Mouse (Mus musculus): ENCODE results near the gene Dnajc12. TPM values are rescaled to one million over a fixed set of nuclear protein-coding genes. Genes with fewer than 3 reads are reported as not detected.
"Not testable (repeated sequence)": the region's sequence is repeated elsewhere in the genome, so short reads cannot be mapped to it uniquely, and the experiment has no call there.

Gene Dnajc12
- 12.0 and 12.8 TPM in 2 replicates for polyA plus RNA-seq (2015; fragmentation: Nextera tagmentation; extraction: Ambion mirVana)

- Histone ChIP-seq H3K36me3 (no peaks in the 10 kb centered on the region), H3K9me3 (no peaks in the 10 kb centered on the region), H3K9ac (peak within 1 kb of the TSS; percentile 70), H3K4me2 (replicated peaks) (peak within 1 kb of the TSS; percentile 89), H3K4me1 (peaks cover 6% of the 10 kb centered on the region), H3K27ac (no peak within 1 kb of the TSS; the same call in 1 of the 2 replicates), H3K27me3 (0 out of 2 replicates have a peak, but pooled peaks cover 5% of the 10 kb centered on the region), H3K4me3 (peak within 1 kb of the TSS; percentile 59)
- peak; percentile 94 for ATAC-seq (ENCODE audit: low FRiP score, low read depth)
- under 1% methylated on average over 28 of the region's 28 CpGs for WGBS
Observed at GRCm38 (mm10) chr10:63382372-63383279, at the start of gene Dnajc12. Gene Dnajc12 (plus strand): TSS chr10:63382443.

- no peak overlapping the region for H3K27ac ChIP-seq
- peak overlapping the region; percentile 79 for H3K4me2 ChIP-seq (replicated peaks)
- no peaks in the 10 kb centered on the region for H3K9me3 ChIP-seq
- peaks cover 32% of the 10 kb centered on the region for H3K36me3 ChIP-seq
- no peaks in the 10 kb centered on the region for H3K27me3 ChIP-seq
- no peak for ATAC-seq (ENCODE audit: low FRiP score, low read depth)
- peak overlapping the region; percentile 77 for H3K4me3 ChIP-seq
- H3K4me1 ChIP-seq = peaks cover 24% of the 10 kb centered on the region
- H3K9ac ChIP-seq = peak overlapping the region; percentile 95
- WGBS = 42% methylated on average over 13 of the region's 13 CpGs
Observed at GRCm38 (mm10) chr10:63336901-63337300, 45.3 kb upstream of the Dnajc12 start.

DNA sequence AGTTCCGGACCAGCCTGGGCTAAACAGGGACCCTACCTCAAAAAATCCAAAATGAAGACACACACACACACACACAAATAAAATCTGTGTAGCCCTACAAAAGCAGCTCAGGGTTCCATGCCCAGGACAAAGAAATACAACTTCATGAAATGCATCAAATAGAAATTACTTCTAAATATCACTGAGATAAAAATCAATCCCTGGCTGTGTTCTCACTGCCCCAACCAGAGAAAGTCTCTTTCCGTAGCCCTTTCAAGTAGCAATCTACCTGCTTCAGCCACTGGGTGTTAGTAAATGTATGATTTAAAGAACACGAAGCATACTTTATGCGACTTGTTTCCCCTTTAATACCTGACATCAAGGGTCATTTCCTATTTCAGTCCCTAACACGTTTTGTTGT is 44.9 kb upstream of the Dnajc12 start:
- H3K27me3 ChIP-seq = no peaks in the 10 kb centered on the region
- peaks cover 30% of the 10 kb centered on the region for H3K36me3 ChIP-seq
- H3K4me1 ChIP-seq = peaks cover 24% of the 10 kb centered on the region
- WGBS = 22% methylated on average over 5 of the region's 5 CpGs
- H3K27ac ChIP-seq = no peak overlapping the region
- H3K4me3 ChIP-seq = peak overlapping the region; percentile 77
- H3K9me3 ChIP-seq = no peaks in the 10 kb centered on the region
- ATAC-seq (ENCODE audit: low FRiP score, low read depth) = no peak
- H3K9ac ChIP-seq = peak overlapping the region; percentile 95
- peak overlapping the region; percentile 79 for H3K4me2 ChIP-seq (replicated peaks)

DNA sequence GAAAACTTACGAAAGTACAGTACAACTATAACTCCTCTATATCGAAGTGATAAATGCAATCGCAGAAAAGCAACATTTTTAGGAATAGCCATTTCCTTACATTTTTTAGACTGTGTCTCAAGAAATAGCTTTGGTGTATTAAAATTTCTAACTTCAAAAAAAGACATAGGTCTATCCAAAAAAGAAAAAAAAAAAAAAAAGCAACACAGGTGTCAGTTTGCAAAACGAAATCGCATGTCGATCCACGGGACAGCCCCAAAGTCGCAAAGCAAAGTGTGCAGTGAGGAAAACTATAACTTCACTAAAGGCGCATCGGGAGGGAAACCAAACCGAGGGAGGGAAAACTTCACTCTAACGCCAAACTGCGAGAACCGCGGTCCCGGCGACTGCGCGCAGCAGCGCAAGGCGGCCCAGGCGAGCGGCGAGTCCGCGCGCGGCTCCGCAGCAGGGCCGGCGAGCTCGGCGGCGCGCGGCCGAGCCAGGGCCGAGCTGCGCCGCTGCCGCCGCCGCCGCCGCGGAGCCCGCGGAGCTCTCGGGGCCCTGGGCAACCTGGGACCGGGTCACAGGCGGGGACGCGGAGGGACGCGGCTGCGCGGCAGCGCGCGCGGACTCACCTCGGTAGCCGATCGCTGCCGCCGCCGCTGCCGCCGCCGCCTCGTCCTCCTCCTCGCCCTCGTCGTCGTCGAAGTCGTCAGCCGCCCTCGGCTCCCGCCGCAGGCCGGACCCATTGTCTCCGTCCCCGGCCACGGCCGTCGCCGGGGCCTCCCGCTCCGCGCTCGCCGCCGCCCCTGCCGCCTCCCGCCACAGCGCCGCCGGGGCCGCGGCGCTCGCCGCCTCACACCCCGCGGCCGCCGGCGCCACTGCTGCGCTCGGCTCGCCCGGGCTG is 44.0 kb upstream of the Dnajc12 start:
- ATAC-seq (ENCODE audit: low FRiP score, low read depth) = peak; percentile 77
- Histone ChIP-seq H3K27ac (peak overlapping the region; percentile 94), H3K9ac (peak overlapping the region; percentile 95), H3K36me3 (peaks cover 22% of the 10 kb centered on the region), H3K9me3 (no peaks in the 10 kb centered on the region), H3K4me3 (peak overlapping the region; percentile 77), H3K27me3 (no peaks in the 10 kb centered on the region), H3K4me2 (replicated peaks) (peak overlapping the region; percentile 79), H3K4me1 (peaks cover 24% of the 10 kb centered on the region)
- 1% methylated on average over 98 of the region's 113 CpGs for WGBS

DNA sequence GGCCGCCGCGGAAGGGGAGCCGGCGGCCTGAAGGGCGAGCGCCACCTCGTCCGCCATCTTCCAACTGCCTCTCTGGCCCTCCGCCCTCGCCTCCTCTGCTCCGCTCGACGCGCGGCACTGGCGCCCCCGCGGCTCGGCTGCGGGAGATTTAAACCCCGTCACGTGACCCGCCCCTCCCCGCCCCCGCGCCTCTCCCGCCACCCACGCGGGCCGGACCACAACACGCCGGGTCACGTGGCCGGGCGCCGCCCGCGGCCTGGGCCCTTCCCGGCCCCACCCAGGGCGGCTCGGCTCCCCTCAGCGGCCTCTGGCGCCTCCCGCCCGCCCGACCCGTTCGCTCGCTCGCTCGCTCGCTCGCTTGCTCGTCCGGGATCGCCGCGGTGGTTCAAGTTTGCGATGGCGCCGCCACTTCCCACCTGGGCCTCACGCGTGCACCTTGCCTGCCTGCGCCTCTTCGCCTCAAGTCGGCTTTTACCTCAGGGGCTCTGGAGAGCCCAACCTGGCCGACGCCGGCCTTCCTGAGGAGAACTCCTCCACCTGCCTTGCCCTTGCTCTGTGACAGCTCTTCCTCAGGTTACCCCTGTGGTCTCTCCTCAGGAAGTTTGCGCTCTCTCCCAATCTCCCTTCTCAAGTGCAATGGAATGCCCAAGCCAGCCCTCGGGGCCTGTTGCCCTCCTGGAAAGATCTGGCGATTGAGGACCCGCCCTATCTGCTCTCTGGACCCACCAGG is 43.2 kb upstream of the Dnajc12 start:
- Histone ChIP-seq H3K4me1 (peaks cover 24% of the 10 kb centered on the region), H3K27ac (peak overlapping the region; percentile 94), H3K4me3 (peak overlapping the region; percentile 77), H3K4me2 (replicated peaks) (peak overlapping the region; percentile 79), H3K9ac (peak overlapping the region; percentile 95), H3K36me3 (peaks cover 13% of the 10 kb centered on the region), H3K9me3 (no peaks in the 10 kb centered on the region), H3K27me3 (no peaks in the 10 kb centered on the region)
- peak; percentile 96 for ATAC-seq (ENCODE audit: low FRiP score, low read depth)
- WGBS = under 1% methylated on average over 61 of the region's 74 CpGs

GRCm38 (mm10) chr10:63341351-63341750 is 40.9 kb upstream of the Dnajc12 start:
- no peaks in the 10 kb centered on the region for H3K36me3 ChIP-seq
- H3K27me3 ChIP-seq = no peaks in the 10 kb centered on the region
- H3K27ac ChIP-seq = no peak overlapping the region
- no peak for ATAC-seq (ENCODE audit: low FRiP score, low read depth)
- no peaks in the 10 kb centered on the region for H3K9me3 ChIP-seq
- H3K4me1 ChIP-seq = peaks cover 18% of the 10 kb centered on the region
- no peak overlapping the region for H3K9ac ChIP-seq
- H3K4me3 ChIP-seq = no peak overlapping the region
- no peak overlapping the region for H3K4me2 ChIP-seq (replicated peaks)
- 83% methylated on average over 2 of the region's 2 CpGs for WGBS

DNA sequence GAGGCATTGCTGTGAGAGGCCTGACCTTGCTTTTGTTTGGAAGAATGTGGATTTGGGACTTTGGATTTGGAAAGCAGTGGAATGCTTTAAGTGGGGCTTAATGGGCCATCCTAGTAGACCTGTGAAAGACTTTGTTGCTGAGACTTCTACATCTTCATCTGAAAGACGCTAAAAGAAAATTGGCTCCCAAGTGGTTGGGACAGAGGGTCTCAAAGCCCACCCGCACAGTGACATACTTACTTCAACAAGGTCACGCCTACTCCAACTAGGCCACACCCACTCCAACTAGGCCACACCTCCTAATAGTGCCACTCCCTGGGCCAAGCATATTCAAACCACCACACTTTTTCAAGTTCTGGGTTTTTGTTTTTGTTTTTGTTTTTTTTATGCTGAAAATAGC is 37.5 kb upstream of the Dnajc12 start:
- no peak for ATAC-seq (ENCODE audit: low FRiP score, low read depth)
- Histone ChIP-seq H3K36me3 (no peaks in the 10 kb centered on the region), H3K4me1 (peaks cover under 1% of the 10 kb centered on the region; the same call in 1 of the 2 replicates), H3K4me3 (no peak overlapping the region), H3K9me3 (no peaks in the 10 kb centered on the region), H3K9ac (no peak overlapping the region), H3K27ac (no peak overlapping the region), H3K27me3 (no peaks in the 10 kb centered on the region), H3K4me2 (replicated peaks) (no peak overlapping the region)
- 97% methylated on average over 3 of the region's 3 CpGs for whole genome bisulfite sequencing

DNA sequence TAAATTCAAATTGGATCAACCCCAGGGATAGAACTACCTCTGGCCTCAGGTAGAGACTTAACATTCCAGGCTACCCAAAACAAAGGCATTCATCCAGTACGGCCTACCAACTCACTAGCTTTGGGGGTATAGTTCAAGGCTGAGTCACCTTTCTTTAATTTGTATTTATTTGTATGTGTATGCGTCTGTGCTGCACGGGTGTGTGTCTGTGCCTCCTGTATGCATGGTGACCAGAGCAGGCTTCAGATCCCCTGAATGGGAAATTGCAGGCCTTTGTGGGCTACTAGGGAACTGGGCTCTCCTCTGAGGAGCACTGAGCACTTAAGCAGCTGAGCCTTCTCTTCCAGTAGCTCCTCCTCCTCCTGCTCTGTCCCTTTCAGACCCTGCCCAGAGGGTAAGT is 34.0 kb upstream of the Dnajc12 start:
- no peak overlapping the region for H3K27ac ChIP-seq
- H3K36me3 ChIP-seq = no peaks in the 10 kb centered on the region
- H3K9ac ChIP-seq = no peak overlapping the region
- no peak overlapping the region for H3K4me2 ChIP-seq (replicated peaks)
- no peaks in the 10 kb centered on the region for H3K4me1 ChIP-seq
- ATAC-seq (ENCODE audit: low FRiP score, low read depth) = no peak
- no peaks in the 10 kb centered on the region for H3K9me3 ChIP-seq
- whole genome bisulfite sequencing = 62% methylated on average over 3 of the region's 3 CpGs
- H3K4me3 ChIP-seq = no peak overlapping the region
- no peaks in the 10 kb centered on the region for H3K27me3 ChIP-seq

DNA sequence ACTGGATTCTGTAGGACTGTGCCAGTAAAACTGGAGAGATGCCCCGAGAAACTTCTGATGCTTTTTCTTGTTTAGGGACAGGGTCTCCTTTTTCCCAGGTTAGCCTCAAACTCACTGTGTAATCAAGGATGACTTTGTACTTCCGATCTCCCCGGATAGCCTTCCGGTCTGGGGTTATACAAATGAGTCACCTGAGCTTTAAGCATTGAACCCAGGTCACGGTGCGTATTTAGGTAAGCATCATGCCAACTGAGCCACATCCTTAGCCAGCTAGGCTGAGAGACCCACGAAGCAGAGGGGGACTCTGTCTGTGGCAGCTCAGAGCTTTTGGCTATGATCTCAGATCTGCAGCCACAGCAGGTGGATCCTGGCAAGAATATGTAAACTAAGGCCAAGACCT is 31.6 kb upstream of the Dnajc12 start:
- Histone ChIP-seq H3K9me3 (no peaks in the 10 kb centered on the region; the same call in 1 of the 2 replicates), H3K4me2 (replicated peaks) (no peak overlapping the region)

GRCm38 (mm10) chr10:63351099-63351498 is 31.1 kb upstream of the Dnajc12 start:
- ATAC-seq (ENCODE audit: low FRiP score, low read depth); H3K9ac ChIP-seq; H3K4me2 ChIP-seq (replicated peaks); H3K9me3 ChIP-seq; H3K4me3 ChIP-seq; H3K4me1 ChIP-seq; H3K27ac ChIP-seq; H3K27me3 ChIP-seq; H3K36me3 ChIP-seq: not testable (repeated sequence)
- 86% methylated on average over 7 of the region's 7 CpGs for WGBS

More for the DNA sequence above, 31.6 kb upstream of the Dnajc12 start:
- ATAC-seq (ENCODE audit: low FRiP score, low read depth) = no peak
- no peaks in the 10 kb centered on the region for H3K36me3 ChIP-seq
- H3K27me3 ChIP-seq = no peaks in the 10 kb centered on the region
- H3K27ac ChIP-seq = no peak overlapping the region
- WGBS = 83% methylated on average over 7 of the region's 7 CpGs
- H3K4me3 ChIP-seq = no peak overlapping the region
- no peaks in the 10 kb centered on the region for H3K4me1 ChIP-seq
- H3K9ac ChIP-seq = no peak overlapping the region

- Histone ChIP-seq H3K27me3 (no peaks in the 10 kb centered on the region), H3K9me3 (no peaks in the 10 kb centered on the region; the same call in 1 of the 2 replicates), H3K4me1 (no peaks in the 10 kb centered on the region), H3K36me3 (no peaks in the 10 kb centered on the region), H3K9ac (no peak overlapping the region), H3K27ac (no peak overlapping the region), H3K4me2 (replicated peaks) (no peak overlapping the region), H3K4me3 (no peak overlapping the region)
- WGBS = 84% methylated on average over 5 of the region's 5 CpGs
- no peak for ATAC-seq (ENCODE audit: low FRiP score, low read depth)
Observed at GRCm38 (mm10) chr10:63352111-63352510, 30.1 kb upstream of the Dnajc12 start.
